Mouse (Mus musculus): Measurements from ENCODE around the gene St6galnac1.
"Not testable (repeated sequence)": the region's sequence is repeated elsewhere in the genome, so short reads cannot be mapped to it uniquely, and the experiment has no call there.

The St6galnac1 gene

DNA sequence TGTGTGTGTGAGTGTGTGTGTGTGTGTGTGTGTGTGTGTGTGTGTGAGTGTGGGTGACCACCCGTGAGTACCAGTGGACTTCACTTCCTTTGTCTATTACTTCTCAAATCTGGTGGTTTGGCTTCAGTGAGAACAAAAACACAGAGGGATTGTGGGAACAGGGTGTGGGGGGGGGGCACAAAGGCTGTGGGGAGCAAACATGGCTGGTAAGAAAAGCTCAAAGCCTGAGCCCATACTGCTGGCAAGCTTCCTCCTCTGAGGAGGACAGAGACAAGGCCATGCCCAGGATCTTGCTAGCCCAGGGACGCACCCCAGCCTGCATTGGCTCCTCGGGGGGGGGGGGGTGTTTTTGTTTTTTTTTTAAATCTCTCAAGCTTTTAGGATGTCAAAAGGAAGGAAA, 32.2 kb upstream of the St6galnac1 start:
- DNase-seq (ENCODE audit: low spot score in 2 of 2), result no peak

DNA sequence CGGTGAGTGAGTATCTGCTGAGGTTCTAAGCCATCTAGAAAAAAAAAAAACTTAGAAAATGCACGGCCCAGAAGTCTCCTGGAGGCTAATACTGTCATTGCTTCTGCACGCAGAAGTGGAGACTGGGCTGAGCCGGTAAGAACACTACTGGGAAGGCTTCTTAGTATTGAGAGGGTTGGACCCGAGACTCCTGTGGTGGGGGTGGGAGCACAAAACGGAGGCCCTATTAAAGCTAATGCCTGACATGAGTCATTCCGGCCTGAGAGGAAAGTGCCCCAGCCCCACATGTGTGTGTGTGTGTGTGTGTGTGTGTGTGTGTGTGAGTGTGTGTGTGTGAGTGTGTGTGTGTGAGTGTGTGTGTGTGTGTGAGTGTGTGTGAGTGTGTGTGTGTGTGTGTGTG, 31.8 kb upstream of the St6galnac1 start:
- no peak for DNase-seq (ENCODE audit: low spot score in 2 of 2)

DNA sequence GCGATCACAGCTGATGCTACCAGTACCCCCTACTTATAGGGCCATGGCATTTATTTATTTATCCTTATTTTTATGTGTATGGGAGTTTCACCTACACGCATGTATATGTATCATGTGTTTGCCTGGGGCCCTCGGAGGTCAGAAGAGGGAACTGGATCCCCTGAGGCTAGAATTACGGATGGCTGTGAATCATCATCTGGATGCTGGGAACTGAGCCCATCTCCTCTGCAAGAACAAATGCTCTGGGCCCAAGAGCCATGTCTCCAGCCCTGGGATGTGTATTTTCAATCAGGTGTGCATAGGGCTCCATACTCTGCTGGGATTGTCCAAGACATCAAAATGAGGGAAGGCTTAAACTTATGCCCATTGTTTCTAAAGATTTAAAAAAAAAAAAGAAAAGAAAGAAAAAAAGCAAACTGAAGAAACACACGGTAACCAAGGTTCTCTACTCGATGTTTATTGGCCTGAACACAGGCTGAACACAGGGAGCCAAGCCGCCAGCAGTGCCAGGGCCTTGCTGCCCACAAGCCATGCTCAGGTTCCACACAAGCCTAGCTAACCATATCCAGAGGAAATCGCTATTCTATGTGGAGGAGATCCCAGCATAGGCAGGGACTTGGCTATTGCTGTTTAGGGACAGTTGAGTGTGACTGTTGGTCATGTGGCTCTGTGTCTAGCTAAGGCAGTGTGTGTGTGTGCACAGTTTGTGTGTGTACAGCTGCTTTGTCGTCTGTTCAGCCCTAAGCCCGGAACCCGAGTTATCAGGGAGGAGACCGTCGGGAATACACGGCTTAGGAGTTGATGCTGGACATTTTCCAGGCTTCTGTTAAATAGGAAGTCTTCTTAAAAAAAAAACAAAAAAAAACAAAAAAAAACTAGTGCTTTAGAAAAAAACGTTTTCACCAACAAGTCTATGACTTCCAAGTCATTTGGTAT, 31.1 kb upstream of the St6galnac1 start:
- DNase-seq (ENCODE audit: low spot score in 2 of 2), result no peak

DNA sequence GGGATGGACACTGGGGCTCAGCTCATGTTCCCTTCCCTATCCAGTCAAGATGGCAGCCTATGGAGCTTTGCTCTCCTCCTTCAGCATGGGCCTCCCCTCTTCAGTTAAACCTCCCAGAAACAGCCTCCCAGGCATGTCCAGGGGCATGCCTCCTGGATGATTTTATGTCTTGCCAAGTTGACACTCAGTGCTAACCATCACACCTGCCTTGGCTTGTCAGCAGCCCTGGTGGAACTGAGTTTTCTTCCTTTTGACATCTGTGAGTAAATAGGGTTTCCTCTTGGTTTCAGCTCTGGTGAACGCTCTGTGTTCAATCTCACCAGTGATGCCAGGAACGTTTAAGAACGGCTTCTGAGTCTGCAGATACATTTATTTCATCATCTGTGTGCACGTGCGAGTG, 27.4 kb upstream of the St6galnac1 start:
- no peak for DNase-seq (ENCODE audit: low spot score in 2 of 2)

DNA sequence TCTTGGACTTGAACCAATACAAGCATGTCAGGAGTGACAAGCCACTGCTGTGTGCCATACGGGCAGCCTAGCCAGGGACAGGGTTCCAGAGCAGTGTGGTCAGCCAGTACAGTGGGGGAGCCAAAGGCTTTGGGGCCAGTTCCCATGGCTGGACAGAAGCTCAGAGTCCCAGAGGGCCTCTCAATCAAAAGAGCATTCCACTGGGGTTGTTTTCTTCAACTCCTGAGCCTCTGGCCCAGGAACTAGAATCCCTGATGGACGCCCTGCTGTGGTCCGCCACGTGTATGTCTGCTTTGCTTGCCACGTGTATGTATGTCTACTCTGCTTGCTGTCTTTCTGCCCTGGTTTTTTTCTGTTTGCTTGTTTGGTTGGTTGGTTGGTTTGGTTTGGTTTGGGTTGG, 25.8 kb upstream of the St6galnac1 start:
- DNase-seq (ENCODE audit: low spot score in 2 of 2), result no peak

DNA sequence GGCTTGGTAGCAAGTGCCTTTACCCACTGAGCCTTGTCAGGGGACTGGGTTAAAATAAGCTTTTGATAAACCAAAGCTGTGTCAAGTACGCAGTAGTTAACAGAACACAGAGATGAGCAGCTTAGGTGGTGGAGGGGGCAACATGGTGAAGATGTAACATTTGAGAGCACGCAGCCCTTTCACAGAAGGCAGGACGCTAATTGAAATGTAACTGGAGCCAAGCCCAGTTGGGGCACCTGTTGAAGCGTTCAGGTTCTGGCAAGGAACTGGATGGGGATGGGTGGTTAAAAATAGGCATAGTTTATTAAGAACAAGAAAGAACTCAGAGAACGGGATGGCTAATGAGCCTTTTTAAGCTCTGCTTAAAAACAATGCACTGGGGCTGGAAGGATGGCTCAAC, 24.1 kb upstream of the St6galnac1 start:
- no peak for DNase-seq (ENCODE audit: low spot score in 2 of 2)

DNA sequence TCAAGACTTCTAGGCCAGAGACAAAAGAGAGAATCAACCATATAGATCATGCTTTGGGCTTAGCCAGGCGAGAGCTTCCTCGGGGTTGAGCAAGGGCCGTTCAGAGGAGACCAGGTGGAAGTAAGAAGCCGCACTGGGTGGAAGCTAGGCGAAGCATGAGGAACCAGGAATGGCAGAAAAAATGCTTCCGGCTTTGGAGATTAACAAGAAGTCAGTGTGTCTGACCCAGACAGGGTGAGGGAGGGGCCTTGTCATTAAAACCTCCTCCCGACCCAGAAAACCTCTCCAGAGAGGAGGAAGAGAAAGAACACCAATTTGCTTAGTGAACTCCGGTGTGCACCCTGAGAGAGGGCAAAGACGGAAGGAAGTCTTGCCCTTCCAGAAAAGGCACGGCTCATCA, 8.9 kb upstream of the St6galnac1 start:
- DNase-seq (ENCODE audit: low spot score in 2 of 2), result no peak

DNA sequence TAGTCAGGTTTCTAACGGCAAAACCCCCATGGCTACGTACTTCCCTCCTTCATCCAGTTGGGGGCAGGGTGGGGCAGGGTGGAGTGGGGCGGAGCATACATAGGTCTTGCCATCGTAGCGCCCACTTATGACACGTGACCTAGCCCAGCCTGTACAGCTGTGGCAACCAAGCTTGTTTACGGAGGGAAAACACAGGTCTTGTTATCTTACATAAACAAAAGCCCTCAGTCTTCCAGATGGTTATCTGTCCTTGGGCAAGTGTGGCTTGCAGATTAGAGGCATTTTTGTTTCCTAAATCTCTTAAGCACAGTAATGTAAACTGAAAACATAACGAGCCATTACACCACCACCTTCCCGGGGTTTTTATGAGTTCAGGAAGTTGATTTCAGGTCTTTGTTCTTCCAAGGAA, 7.4 kb upstream of the St6galnac1 start:
- peak; percentile 62 to 78 for DNase-seq (ENCODE audit: low spot score in 2 of 2)

DNA sequence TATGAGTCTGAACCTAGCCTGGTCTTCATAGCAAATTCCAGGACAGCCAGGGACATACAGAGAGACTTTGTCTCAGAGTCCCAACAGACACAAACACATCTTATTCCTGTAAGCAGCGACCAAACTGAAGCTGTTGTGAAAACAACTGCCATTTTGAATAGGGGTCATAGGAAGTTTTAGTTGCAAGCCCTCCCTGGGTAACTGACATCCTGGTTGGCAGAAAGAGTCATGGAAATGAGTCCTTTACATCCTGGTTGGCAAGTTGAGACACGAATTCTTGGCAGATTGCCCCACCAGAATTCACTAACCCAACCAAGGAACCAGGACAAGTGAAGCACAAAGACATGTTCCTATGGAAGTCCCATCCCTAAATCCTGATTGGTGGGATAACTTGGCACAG, 2.1 kb downstream of the St6galnac1 start:
- no peak for DNase-seq (ENCODE audit: low spot score in 2 of 2)

DNA sequence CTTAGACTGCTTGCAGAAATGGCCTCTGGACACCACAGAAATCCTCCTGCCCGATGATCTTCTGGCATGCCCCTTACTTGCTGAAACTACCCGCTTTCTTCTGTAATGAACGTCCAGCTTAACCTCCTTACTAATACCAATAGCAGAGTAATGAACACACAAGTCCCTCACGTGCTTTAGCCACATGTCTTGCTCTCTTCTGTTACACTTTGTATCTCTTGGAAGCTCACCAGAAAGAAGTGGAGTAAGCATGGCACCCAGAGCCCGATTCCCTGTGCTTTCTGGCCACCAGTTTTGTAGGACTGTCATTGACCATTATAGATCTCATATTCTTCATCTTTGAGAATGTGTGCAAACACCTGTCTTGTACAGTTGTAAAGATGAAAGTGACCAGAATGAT, 5.4 kb downstream of the St6galnac1 start:
- no peak for DNase-seq (ENCODE audit: low spot score in 2 of 2)

DNA sequence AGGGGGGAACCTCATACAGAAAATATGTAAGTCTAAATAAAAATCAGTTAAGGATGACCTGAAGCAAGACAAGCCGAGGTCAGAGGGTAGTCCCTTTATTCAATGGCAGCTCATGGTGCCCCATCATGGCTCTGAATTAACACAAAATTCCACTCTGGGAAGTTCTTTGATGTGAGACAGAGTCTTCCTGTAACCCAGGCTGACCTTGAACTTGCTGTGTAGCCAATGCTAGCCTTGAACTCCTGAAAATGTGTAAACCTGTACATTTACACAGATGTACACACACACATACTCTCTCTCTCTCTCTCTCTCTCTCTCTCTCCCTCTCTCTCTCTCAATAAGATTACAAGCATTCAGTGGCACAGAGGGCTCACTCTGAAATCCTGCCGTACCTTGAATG, 10.4 kb downstream of the St6galnac1 start:
- no peak for DNase-seq (ENCODE audit: low spot score in 2 of 2)

DNA sequence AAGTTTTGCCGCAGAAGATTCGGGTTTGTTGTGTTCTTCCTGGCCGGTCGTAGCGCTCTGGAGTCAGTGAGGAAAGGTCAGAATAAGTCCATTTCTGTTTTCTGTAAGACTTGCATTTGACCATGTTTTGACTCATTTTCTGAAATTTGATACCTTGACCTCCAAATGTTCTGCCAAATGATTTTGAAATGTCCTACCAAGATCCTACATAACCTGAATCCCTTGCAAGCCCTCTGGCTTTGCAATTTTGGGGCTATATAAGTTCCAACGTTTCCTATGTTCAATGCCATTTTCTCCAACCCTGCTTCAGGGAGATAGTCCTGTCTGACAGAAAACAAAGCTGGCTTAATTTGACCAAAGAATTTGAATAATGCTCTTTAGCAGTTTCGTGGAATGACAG, 11.0 kb downstream of the St6galnac1 start:
- DNase-seq (ENCODE audit: low spot score in 2 of 2), result no peak

DNA sequence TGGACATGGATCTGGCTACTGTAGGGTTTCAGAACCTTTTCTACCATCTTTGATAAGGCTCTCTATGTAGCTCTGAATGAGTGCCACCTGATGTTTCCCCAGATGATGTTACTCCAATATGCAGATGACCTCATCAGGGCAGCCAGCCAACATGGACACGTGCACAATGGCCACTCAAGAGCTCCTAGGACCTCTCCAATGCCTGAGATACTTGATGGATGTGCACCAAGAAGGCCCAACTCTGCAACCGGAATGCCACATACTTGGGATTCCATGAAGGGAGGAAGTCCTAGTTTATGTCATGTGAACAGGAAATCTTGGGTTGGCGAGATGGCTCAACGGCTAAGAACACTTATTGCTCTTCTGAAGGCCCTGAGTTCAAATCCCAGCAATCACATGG, 20.1 kb downstream of the St6galnac1 start:
- DNase-seq (ENCODE audit: low spot score in 2 of 2), result no peak

DNA sequence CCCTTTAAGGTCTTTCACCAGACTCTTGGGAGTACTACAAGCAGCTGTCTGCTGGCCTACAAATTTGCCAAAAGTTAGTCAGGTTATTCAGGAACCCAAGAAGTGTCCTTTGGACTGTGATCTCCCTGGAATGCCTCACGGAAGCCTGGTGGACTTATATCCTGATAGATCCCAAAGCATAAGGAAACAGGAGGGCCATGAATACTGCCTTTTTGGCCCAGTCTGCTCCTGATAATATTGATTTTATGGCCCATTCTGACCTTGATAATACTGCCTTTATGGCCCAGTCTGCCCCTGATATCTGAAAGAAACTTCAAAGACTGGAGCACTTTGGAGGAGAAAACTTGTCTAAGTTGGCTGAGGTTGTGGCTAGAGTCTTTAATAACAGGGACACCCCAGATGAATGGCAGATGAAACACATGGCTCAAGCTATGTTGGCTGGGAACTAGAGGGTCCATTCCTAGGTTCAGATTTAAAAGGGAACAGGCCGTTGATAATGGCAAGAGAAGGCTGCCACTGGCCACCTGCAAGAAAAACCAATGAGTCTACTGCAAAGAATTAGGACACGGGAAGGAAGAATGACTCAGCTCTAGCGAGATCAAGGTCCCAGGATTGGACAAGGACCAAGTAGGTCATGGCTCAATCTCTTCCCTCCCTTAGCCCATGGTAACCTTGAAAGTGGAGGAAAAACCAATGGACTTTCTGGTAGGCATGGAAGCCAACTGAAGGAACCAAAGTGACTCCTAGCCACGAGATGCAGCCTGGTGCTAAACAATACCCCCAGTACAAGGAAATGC, 21.4 kb downstream of the St6galnac1 start:
- no peak for DNase-seq (ENCODE audit: low spot score in 2 of 2)

DNA sequence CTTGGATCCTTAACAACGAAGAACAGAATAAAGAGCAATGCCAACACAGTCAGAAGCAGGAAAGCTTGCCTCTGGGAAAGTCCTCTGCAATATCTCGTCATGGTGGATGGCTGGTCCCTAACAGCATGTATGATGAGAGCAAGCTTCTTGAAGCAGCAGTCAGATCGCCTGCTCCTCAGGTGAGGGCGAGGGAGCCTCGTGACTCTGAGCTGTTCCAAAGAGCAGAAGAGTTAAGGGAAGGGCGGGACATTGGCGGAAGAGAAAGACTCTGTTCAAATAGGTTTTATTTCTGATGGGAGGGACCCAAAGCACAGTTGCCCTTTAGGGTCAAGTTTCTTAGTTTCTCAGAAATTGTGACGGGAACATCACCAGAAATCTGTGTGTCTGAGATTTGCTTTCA, 25.6 kb downstream of the St6galnac1 start:
- DNase-seq (ENCODE audit: low spot score in 2 of 2), result no peak

DNA sequence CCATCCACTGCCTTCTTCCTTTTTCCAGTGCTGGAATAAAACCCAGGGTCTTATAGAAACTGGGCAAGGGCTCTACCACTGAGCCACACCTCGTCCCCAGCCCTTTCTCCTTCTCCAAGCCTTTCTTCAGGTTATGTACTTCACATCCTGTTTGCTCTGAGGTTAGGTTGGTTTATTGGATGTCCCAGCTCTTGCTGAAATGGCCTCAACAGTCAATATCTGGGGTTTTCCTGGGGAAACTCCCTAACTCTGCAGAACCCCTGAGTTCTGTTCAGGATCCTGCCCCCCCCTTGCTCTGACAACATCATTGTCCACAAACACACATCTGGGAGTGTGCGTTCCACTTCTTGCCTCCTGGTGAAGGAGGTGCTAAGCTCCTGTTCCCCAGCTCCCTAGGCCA, 26.6 kb downstream of the St6galnac1 start:
- not testable (repeated sequence) for DNase-seq (ENCODE audit: low spot score in 2 of 2)

DNA sequence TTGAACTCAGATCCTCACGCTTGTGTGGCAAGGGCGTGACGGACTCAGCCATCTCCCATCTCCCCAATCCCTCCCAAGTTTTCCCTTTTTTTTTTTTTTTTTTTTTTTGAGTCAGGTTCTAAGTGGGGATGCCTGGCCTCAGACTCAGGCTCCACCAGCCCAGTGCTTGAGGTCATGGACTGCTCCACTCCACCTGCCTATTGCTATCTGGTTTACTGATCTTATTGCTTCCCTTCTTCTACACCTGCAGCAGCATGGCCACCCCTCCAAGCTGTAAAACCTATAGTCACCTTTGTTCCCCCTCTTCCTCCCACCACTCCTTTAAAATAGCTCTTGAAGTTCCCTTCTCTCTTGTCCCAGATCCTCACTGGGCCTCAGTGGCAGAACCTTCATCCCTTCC, 28.5 kb downstream of the St6galnac1 start:
- not testable (repeated sequence) for DNase-seq (ENCODE audit: low spot score in 2 of 2)

DNA sequence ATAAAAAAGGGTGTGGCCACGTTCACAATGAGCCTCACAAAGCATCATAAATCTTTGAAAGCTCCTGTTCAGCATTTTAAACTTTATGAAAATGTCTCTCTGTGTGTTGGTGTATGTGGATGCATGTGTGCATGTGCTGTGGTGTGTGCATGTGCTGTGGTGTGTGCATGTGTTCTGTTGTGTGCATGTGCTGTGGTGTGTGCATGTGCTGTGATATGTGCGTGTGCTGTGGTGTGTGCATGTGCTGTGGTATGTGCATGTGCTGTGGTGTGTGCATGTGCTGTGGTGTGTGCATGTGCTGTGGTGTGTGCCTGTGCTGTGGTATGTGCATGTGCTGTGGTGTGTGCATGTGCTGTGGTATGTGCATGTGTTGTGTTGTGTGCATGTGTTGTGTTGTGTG, 29.9 kb downstream of the St6galnac1 start:
- DNase-seq (ENCODE audit: low spot score in 2 of 2), result not testable (repeated sequence)

DNA sequence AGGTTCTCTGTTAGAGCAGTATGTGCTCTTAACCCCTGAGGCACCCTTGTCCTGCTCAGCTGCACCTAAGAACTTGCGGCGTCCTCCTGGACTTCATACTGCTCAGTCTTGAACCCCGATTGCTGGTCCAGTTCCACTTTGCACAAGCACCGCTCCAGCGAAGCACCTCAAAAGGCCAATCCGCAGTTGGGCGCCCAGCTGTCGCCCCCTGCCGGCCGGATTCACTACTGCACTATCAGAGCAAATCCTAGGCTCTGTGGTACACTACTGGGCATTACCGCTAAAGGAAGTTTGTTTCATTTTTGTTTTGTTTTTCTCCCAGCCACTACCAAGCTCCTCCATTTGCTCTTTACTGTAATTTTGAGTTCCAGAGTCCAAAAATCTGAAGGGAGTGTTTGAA, 36.9 kb downstream of the St6galnac1 start:
- no peak for DNase-seq (ENCODE audit: low spot score in 2 of 2)

DNA sequence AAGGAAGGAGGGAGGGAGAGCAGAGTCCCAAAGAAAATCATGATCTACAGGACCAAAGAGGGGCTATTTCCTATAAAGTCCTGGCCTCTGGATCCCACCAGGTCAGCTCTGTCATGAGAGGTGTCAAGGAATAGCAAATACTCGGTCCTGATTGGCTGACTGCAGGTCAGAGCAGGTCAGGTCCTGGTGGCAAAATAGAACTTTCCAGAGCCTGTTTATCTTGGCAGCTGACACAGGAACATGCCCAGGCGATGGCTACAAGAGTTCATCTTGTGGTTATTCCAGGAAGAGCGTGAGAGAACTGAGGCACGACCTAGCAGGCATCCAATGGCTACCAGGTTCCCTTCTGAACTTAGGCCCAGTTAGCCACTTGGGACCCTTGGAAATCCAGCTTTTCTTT, 42.8 kb downstream of the St6galnac1 start:
- DNase-seq (ENCODE audit: low spot score in 2 of 2), result no peak

DNA sequence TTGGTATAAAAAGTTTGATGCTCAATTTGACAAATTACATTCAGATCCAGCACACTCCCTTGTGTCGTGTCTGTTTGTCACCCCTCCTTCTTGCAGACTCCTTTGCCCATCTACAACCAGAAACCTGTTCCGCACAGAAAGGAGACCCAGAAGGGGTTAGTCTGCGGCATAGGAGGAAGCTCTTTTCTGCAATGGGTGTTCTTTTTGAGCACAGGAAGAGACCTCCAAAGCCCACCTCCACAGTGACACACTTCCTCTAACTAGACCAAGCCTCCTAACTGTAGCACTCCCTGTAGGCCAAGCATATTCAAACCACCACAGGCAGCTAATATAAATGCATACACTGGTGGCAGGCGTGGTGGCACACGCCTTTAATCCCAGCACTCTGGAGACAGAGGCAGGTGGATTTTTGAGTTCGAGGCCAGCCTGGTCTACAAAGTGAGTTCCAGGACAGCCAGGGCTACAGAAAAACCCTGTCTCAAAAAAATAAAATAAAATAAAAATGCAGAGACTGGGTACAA, 44.2 kb downstream of the St6galnac1 start:
- not testable (repeated sequence) for DNase-seq (ENCODE audit: low spot score in 2 of 2)

DNA sequence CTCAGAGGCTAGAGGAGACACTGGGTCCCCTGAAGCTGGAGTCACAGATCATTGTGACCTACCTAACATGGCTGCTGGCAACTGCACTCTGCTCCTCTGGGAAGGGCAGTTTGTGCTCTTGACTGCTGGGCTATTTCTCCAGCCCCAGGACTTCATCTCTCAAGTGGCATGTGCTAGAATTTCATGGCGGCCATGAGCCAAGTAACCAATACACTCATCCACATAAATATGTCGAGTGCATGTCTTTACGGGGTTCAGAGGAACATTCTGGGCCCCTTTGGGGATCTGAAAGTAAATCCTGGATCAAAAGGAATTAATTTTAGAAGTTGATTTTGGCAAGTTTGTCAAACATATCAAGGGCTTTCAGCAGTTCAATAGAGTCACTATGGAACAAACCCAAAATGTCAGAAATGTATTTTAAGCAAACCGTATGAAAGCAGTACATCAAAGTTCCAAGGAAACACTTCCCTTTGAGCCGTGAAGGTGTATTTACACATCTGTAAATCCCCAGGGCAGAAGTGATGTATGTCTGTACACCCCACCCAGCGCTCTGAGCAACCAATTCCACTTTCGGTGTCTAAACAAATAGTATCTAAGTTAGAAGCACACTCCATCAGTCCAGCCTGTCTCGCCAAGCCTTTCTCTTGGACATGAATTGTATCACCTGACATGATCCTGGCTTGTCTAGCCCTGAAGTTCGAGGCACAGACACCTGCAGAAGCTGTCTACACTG, 45.9 kb downstream of the St6galnac1 start:
- DNase-seq (ENCODE audit: low spot score in 2 of 2), result no peak
